Mouse (Mus musculus) cerebellum, adult 2 months (tissue): ENCODE measurements at regions not wholly inside any gene's neighbourhood (a gene's known extent, or its start where the extent isn't known, plus 50 kb on each side); places are given as distances from the start of the nearest gene placed in this dataset.

Experiments
- CTCF ChIP-seq: fragments of 200-500 bp; IDR thresholded peaks from 2 replicates; pipeline ENCODE4 v1.5.1; 2011; ENCODE audit warnings: low read depth, mild to moderate bottlenecking, control low read depth, low read length, moderate library complexity, borderline replicate concordance; ENCODE audit not compliant: insufficient read depth
- POLR2A ChIP-seq: fragments of 200-500 bp; IDR thresholded peaks from 2 replicates; pipeline ENCODE4 v1.6.1; 2011; ENCODE audit warnings: low read length, control low read depth, borderline replicate concordance; ENCODE audit not compliant: insufficient read depth

DNA sequence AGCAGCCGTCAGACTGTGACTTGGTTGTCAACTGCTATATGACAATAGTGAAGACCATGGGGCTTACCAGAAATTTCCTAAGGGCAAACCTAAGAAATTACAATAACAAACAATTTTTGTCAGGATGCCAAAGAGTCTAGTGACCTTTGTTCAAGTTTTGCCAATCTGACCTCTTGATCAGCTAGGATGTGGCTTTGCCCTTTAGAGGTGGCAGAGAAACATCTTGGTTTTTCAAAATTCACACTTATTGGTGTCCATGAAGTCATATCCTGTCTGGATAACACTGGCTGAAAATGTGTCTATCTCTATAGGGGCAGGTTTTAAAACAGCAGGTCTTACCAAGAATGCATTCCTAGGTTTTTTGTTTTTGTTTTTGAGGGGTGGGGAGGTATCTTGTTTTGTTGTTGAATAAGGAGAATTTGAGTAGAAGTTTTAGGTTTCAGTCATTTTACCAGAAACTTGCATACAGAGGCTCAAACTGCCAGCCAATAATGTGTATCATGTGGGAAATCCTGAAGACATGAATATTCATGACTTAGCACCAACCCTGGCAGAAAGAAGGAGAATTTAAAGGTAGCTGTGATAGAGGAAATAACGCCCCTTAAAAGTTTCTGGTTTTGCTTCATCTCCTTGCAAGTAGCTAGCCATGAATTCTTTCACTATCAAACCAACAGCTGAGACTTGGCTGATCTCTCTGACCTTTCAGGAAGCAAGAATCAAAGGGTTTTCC, 110.4 kb downstream of the Fam124b start:
- TF ChIP-seq CTCF (no peak), POLR2A (no peak)
